Mouse (Mus musculus) bone marrow, adult 2 months (tissue): ENCODE measurements at regions not wholly inside any gene's neighbourhood (a gene's known extent, or its start where the extent isn't known, plus 50 kb on each side); places are given as distances from the start of the nearest gene placed in this dataset.

Experiments
- CTCF ChIP-seq: fragments of 200-500 bp; IDR thresholded peaks from 2 replicates; pipeline ENCODE4 v1.5.1; 2011; ENCODE audit warnings: low read length, control low read depth; ENCODE audit not compliant: control insufficient read depth, insufficient read depth
- POLR2A ChIP-seq: fragments of 200-500 bp; IDR thresholded peaks from 2 replicates; pipeline ENCODE4 v1.6.1; 2011; ENCODE audit warnings: low read depth, mild to moderate bottlenecking, control low read depth, low read length, borderline replicate concordance; ENCODE audit not compliant: control insufficient read depth

DNA sequence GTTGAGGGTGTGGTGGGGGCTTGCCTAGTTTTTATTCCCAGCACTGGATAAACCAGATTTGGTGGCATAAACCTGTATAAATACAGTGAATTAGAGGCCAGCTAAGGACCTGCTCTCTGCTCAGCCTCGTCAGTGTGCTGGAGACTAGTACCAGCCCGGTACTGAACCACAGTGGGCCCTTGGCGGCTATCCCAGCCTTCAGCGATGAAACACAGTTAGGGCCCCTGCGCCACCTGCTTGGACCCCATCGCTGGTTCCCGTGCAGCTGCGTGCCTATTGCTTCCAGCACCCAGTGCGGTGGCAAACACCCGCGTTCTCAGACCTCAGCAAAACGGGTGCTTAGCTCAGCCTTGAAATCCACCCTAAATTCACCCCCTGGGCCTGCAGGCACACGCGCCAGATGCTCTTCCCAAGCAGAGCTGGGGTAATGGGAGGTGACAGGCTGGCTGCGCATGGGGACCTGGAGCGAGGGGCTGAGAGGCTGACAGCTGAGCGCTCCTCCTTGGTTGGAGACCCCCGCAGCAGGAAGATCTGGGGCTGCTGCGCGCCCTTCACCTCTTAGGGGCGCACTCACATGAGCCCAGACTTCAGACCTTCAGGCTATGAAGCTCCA is 124.7 kb upstream of the Kit start:
- TF ChIP-seq CTCF (no peak), POLR2A (no peak)
